Mouse (Mus musculus) kidney, adult 8-10 months (tissue): Measurements from ENCODE around the gene Cdc25b.
A peak's percentile ranks its signal among the peaks of the same experiment; 100 is the strongest.

Experiments
- DNase-seq, 2 experiments: peaks; one replicate each; pipeline ENCODE4 v3.0.0; 2022

Gene Cdc25b

DNA sequence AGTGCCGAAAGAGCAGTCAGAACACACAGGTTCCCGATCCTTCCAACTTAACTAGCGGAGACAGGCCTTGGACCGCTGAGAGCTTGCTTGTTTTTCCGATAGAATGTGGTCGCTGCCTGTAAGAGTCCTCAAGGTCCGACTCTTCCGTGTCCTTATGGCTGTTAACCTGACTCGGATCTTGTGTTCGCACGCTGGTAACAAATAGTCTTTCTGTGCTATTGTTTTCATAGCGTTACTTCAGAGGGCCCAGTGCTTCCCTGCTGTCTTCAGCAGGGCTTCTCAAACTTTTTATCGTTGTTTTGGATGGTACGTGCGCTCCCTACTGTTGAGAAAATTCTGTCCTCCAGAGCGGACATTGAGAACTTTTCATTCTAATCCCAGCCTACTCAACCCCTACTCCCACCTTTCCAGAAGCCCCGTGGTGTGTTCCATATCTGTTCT, 26.1 kb upstream of the Cdc25b start:
- DNase-seq, result peak; percentile 39 to 49

DNA sequence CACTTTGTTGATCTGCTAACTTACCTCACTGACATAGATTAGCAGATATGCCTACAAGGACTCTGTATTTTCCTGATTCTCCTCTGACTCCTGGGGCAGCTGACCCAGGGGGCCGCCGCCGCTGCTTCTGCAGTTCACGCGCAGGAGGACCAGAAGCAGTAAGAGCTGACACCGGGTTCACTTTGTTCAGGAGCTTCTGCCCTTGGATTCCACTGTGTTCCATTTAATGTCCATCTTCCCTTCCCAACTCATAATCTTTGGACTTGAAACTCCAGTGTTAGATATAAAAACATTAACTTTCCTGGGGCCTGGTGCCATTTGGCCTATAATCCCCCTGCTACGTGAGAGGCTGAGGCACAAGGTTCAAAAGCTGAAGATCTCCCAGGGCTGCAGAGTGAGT, 22.8 kb upstream of the Cdc25b start:
- DNase-seq, result peak; percentile 83 to 89

DNA sequence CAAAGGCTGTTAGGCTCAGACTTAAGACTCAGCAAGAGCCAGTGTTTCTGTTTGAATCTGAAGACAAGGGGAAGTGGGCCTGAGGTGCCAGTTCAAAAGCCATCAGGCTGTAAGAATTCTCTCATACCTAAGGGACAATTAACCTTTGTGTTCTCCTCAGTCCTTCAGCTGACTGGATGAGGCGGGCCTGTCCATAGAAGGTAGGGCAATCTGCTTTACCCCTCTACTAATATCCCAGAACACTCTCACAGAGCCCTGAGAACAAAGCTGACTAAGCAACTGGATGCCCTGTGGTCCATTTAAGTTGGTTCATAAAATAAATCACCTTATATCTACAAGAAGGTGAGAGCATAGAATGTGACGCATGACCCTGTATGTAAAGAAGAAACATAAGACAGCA, 20.6 kb upstream of the Cdc25b start:
- no peak for DNase-seq

DNA sequence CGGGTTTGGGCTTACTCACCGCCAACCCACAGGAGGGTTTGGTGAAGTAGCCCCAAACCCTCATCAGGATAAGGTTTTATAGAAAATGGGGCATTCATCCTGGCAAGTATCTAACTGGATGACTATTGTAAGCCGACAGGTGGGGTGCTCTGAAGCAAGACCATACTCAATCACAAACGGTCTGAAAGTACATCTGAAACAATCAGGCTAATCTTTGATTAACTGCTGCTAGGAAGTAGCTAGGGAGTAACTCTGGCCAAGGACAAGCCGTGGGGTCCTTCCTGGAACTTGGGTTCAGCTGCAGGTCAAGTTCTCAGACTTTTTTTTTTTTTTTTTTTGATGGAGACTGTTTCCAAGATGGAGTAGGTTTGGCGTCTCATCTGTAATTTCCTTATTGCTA, 18.8 kb upstream of the Cdc25b start:
- DNase-seq, result no peak

DNA sequence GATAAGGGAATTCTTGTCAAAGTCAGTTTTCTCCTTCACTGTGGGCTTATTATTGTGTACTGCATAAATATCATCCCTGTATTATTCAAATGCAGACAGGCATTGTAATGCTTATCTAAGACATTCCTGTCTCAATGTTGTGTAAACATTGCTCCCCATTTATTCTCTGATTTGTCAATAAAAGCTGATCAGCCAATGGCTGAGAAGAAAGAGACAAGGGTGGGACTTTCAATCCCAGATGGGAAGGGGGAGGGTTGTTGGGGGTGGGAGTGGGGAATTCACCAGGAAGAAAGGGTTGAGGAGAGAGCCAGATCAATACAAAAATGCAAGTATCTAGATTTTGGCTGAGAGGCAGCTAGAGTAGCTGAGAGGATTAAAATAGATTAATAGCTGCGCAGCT, 17.8 kb upstream of the Cdc25b start:
- no peak for DNase-seq

DNA sequence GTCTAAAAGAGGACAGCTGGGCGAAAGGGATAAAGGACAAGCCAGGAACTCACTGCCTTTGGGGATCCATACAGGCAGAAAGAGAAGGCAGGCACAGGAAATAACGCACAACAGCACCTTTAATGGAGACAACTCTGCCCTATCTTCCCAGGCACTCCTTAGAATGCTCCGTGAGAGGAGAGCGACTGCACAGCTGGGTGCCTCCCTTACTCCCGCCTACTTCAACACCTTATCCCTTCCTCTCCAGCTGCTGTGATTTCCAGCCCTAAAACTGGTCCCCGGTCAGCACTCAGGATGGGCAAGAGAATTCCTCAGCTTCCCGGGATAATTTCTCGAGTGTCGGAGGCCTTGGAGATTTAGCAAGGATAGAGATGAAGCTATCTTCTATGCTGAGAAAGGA, 15.8 kb upstream of the Cdc25b start:
- DNase-seq, result no peak

DNA sequence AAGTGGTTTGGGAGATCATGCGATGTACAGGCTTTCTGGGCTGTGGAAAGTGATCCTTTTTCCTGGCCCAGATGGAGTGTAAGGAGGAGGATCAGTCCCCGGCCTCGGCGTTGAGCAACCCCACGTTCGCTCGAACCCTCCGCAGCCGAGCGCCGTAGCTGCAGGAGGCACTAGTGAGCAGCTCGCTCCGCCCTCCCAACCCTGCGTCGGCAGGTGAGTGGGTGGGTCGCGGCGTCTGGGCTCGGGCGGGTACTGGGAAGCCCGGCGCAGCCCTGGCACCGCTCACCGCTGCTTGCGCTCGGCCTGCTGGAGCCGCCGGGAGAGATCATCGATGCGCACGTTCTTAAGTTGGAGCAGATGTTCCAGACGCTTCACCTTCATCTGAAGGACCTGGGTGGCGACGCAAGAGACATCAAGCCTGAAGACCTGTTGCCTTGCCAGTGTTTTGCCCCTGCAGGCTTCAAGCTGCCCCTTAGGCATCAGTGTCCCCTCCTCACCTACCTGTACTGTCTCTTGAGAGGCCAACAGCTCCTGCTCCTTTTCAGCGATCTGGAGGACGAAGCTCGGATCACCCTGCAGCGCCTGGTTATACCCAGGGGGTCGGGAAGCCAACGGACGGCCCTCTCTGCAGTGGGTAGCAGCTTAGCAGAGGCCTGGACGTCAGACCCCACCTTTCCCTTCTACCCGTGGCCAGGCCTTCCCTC, 15.2 kb upstream of the Cdc25b start:
- DNase-seq, result peak; percentile 57 to 79

DNA sequence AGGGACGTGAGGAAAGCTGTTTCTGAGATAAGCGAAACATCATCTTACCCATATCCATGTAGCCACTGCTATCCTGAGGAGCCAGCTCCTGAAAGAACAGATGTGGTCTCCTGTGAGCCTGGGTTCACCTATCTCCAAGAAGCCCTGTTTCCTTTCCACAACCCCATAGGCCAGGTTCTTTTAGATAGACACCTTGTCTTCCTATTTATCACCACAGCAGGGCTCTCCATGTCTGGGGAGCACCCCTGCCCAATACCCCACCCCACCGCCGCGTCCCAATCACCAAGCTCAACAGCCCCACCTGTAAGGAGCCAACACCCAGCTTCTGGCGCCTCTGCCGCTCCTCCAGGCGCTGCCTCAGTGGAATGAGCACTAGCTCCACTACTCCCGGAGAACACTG, 14.4 kb upstream of the Cdc25b start:
- no peak for DNase-seq

DNA sequence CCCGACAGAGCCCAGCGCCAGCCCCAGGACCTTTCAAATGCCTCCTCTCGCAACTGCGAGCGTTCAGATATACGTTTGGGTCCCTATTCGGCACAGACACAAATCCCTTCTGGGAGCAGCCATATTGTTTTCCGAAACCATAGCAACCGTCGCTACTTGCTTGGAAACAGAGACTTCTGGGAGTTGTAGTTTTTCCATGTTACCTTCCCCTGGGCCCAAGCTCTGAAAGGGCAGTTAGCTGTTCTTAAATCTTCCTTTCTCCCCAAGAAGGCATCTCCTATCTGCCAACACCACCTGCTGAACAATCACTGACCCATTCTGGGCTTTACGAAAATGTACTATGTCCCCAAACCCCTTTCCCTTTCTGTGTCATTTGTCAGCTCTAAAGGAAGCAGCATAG, 12.0 kb upstream of the Cdc25b start:
- DNase-seq, result peak; percentile 69 to 76

DNA sequence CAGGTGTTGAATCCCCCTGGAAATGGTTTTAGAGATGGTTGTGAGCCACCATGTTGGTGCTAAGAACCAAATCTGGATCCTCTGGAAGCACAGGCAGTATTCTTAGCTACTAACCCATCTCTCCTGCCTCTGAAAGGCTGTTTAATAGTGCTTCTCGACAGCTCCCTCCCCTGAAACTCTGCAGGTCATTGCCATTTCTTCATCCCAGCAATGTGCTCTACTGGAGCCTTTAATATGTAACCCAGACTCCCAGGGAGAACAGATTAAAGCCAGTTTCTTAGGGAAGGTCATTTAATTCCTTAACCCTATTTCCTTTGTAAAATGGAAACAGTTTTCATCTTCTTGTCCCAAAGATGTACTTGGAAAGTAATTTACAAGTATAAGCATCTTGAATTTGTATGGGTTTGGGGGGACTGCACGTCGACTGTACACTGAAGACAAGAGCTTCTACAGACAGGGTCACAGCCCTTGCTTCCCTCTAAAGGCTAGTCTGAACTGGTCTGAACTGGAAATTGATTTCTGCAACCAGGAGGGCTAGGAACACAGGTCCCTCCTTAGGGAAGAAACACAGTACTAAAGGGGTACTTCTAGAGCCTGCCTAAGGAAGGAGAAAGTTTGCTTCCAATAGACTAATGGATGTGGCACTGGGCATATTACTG, 11.3 kb upstream of the Cdc25b start:
- peak; percentile 40 to 55 for DNase-seq

DNA sequence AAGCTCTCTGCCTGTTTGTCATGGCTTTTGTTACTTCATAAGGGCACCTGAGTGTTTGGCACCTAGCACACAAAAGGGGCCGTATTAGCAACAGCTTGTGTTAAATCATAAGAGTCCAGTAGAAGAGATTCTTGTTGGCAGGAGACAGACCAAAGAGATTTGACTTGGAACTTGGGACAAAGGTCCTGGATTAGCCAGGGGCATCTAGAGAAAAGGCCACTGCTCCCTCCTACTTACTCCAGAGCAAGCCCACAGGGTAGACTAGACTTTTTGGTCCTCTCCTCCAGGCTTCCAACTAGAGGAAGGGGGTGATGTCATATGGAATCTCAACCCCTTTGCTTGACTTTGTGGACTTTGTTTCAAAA, 10.8 kb upstream of the Cdc25b start:
- peak; percentile 55 to 57 for DNase-seq

DNA sequence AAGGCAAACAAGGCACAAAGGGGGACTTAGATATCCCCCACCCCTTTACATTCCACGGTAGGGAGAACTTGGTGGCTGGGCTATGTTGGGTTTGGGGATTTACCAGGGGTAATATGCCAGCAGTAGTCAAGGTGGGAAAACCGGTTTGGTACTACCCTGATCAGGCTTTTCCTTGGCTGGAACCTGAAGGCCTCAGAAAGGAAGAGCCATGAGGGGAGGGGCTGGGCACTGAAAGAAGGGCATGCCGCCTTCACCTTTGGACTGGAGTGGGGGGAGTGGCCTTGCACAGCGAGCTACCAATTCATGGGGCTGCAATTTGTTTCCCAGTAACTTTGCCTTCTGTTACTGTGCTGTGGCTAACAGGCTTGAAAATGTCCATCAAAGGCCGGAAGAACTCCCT, 10.3 kb upstream of the Cdc25b start:
- DNase-seq, result peak; percentile 84 to 88

DNA sequence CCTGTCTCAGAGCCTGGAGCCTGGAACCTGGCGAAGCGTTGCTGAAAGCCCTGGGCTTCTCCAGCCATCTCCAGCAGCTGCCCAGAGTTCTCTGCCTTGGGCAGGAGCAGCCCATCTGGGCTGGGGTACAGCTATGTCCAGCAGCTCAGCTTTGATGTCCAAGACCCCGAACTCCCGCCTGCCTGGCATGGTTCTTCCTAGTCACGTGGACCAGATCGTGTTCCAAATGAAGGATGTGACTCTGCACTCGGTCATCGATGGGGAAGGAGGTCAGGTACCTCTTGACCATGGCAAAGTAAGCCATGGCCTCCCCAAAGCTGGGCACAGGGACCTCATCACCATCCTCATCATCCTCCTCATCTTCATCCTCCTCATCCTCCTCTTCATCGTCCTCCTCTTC, 8.8 kb upstream of the Cdc25b start:
- peak in 1 of 2 experiments; percentile 41 for DNase-seq

DNA sequence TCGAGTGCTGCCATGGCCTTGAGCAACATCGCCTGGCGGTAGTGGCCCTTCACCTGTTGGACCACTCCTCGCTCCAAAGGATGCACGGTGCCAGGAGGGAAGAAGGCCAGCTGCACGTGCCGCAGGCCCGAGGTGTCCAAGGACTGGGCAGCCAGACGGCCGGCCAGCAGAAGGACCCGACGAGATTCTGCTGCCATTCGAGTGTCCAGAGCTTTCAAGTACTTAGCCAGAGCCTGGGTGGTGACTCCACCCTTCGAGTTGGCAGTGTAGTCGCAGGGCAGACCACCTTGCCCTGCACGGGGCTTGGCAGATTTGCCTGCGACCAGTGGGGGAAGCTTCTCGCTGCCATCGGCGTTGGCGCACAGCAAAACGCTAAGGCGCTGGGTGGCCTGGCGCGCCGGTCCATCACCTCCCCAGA, 7.9 kb upstream of the Cdc25b start:
- peak in 1 of 2 experiments; percentile 41 for DNase-seq

DNA sequence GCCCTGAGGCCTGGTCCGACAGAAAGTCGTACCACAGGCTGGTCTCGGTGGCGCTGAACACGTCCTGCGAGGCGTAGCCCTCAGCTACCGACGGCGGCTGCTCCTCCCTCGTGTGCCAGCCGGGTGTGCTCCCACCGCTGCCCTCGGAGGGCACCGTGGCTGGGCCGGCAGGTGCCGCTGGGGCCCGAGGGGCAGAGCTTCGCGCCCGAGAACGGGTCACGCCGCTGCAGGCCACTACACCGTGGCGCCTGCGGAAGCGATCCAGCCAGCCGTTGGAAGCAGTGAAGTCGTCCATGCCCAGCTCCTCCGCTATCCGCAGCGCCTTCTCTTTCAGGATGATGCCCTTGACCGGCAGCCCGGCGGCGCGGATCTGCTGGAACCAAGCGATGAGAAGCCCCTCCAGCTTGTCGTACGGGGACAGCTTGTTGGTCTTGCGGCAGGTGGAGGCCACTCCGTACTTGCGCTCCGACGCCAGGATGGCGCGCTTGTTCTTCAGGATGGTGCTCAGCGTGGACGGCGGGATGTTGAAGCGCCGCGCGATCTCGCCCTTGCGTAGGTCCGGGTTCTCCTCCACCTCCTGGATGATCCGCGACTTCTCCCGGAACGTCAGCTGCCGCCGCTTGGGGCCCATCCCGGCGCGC, 7.4 kb upstream of the Cdc25b start:
- peak; percentile 55 to 60 for DNase-seq

DNA sequence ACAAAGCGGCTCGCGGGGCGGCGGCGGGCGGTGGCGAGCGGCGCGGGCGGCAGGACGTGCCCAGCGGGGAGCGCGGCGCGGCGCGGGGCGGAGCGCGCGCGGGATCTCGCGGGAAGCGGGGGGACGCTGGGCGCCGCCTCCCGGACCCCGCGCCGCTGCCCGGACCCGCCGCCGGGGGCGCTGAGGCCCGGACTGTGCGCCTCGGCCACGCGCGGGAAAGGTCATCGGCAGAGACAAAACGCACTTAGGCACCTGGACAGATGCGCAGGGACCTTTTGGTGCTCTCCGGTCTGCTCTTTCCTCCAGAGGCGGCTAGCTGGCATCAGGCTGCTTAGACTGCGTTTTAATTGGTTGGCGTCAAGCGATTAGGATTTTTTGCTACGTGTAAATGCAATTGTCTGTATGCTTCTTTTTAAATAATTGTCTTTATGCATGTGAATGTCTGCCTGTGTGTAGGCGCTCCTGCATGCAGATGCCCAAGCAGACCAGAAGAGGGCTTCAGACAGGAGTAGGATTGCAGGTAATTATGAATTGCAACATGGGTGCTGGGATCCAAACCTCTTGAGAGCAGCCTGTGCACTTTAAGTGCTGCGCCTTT, 6.7 kb upstream of the Cdc25b start, which contains the start of gene Cenpb:
TSS of gene Cenpb (minus strand) at position 78 of the 598 bp plus-strand sequence.
- peak; percentile 82 to 88 for DNase-seq

DNA sequence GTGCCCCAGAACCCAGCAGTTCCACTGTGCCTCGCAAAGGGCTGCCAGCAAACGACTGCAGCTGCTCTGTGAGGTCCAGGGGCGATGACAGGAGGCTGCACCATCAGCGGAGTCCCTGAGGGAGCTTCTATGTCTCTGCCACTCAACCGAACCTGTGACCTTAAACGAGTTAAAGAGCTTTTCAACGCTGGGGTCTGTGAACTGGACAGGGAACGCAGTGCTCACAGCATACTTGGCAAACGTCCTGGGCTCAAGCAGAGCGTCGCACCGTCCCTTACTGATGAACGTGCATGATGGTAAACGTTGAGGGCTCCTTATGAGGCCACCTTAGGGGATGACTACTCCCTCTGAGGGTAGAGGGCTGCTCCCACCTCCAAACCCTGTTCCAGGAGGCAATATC, 406 bp upstream of the Cdc25b start:
- DNase-seq, result no peak

DNA sequence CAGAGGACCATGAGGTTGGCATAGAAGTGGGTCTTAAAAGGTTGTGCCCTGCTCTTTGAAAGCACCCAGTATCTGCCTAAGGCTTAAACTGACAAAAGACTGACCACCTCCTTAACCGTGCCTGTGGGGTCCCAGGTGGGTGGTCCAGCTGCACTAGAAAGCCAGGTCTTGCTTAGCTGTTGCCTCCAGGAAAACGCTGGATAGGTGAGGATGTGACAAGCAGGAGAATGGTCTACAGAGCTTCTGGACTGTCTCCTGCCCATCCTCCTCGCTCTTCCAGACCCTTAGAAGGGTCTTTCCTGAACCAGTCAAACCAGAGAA, 813 bp downstream of the Cdc25b start:
- no peak for DNase-seq

DNA sequence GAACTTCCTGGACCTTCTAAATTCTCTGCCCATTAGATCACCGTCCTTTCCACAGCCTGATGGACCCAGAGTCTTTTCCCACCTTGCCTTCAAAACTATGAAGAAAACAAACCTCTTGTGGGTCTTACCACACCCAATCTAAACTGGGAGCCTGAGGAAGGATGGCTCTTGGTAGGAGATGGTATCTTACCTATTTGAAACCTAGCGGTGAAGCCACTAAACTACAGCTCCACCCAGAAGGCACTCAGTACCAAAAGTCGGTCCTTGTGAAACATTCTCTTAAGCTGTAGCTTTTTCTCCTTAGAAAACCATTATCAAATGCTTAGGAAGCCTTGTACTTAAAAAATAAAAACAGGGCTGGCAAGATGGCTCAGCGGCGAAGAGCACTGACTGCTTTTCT, 1.6 kb downstream of the Cdc25b start:
- DNase-seq, result no peak

DNA sequence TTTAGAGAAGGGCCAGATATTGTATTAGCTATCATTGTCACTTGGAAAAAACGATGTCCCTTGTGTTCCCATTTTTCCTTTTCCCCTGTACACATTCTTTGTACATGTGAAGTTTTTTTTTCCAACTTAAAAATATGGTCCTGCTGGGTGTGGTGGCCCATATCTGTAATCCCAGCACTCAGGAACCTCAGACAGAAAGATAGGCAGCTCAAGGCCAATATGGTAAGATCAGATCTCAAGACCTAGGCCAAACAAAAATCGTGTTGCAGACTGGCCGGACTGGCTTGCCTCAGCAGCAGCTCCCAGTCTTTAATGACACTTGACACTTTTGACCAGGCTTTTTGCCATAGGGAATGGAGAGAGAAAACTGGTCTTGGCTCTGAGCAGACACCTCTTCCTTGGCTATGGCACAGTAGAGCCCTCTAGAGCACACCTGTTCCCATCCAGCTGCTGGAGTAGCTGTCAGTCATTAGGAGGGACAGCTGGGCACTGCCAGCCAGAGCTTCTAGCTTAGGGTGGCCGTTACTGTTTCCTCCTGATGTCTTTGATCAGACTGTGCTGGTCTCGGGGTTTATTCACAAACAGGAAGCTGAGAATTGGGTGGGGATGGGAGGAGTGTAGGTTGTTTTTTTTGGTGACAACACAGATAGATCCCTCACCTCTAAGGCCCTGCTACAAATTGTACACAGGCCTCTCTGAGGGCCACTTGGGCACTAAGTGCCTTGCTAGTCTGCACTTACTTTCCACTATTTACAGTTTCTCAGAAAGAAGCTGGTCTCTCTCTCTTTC, 3.0 kb downstream of the Cdc25b start:
- no peak for DNase-seq

DNA sequence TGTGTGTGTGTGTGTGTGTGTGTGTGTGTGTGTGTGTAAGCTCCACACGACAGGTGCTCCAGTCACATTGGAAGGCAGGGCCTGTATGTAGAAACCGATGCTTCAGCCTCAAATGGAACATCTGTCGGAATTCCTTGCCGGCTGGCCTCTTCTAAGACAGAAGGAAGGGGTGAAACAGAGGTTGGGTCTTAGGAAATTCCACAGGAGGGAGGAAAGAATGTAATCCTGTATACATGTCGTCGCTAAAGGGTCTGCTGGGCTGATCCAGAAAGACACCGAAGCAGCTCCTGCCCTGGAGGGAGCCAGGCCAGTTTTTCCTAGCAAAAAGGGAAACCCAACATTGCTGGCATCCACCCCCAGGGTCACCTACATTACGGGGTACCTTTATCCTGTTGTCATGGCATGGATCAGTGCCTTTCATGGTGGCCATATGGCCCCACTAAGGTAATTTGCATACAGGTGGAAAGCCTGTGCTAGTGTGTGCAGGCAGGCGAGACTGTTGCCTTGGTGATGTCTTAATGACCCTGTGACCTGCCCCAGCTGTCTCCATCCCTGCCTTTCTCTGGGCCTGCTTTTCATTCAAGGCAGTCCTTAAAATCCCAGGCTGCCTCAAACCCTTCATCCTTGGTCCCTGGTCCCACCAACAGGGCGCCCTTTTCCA, 3.7 kb downstream of the Cdc25b start:
- peak in 1 of 2 experiments; percentile 66 for DNase-seq

DNA sequence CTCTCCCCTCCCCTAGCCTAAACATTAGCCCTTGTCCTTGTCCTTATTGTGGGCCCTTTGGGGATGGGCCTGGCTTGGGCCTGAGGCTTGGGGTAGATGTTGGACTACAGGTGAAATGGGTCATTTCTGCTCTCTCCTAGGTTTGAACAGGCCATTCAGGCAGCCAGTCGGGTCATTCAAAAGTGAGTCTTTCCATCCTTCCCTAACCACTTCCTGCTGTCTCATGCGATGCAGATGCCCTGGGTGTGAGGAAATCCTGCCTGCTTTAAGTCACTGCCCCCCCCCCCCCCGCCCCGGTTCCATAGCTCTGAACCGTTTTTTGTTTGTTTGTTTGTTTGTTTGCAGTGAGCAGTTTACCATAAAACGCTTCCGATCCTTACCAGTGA, 4.2 kb downstream of the Cdc25b start:
- DNase-seq, result no peak
